Mouse (Mus musculus) myocyte (in vitro differentiated cells): ENCODE measurements around the gene Tuba1a.

ENCODE experiments used
- MAX ChIP-seq: IDR thresholded peaks from one replicate; pipeline ENCODE4 v1.6.1; 2011; ENCODE audit warnings: low read depth, mild to moderate bottlenecking, control low read depth
- MYOG ChIP-seq, 3 experiments: IDR thresholded peaks; one replicate each; pipeline ENCODE4 v1.6.1; 2011; ENCODE audit warnings: control low read depth in 2 of 3, low read depth in 2 of 3, mild to moderate bottlenecking in 2 of 3; ENCODE audit not compliant: insufficient read length in 2 of 3, control insufficient read depth in 1 of 3, insufficient read depth in 1 of 3

DNA sequence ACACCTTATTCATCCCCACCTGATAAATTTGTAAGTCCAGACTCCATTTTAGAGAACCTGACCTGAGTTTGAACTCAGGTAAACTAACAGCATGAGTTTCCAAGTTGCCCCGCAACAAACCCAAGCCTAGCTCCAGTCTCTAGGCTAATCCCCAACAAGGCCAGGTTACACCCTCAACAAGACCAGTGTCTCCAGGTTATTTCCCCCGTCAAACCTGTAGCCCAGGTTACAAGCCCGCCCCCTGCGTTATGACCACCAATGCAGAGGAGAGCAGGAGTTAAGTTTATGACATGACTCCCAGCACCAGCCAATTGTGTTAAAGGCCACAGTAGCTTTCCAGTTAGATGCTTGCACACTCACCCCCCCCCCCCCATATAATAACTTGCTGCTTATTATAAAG lies 10.4 kb downstream of the Tuba1a start:
- TF ChIP-seq MAX = no peak
- no peak for TF ChIP-seq MYOG (IDR thresholded peaks at IDR 0.05; ENCODE audit: control insufficient read depth in 1 of 3, insufficient read depth in 1 of 3, insufficient read length in 2 of 3, low read depth in 2 of 3)
